Mouse (Mus musculus) kidney, embryonic 14.5 days (tissue): ENCODE results near the gene Tmem254a. TPM values are rescaled to one million over a fixed set of nuclear protein-coding genes. Genes with fewer than 3 reads are reported as not detected.
A peak's percentile ranks its signal among the peaks of the same experiment; 100 is the strongest.
"Not testable (repeated sequence)": the region's sequence is repeated elsewhere in the genome, so short reads cannot be mapped to it uniquely, and the experiment has no call there.

Experiments used
- ATAC-seq: fragments of 200-750 bp; cut with Nextera tagmentation; 2 replicates; pipeline ENCODE4 v1.8.0; 2017; ENCODE audit warnings: moderate number of reproducible peaks, mild to moderate bottlenecking, moderate TSS enrichment, moderate library complexity; ENCODE audit not compliant: low FRiP score, low TSS enrichment
- H3K27ac ChIP-seq: fragments of 300-500 bp; sonication (generic); 2 replicates; pipeline ENCODE4 v1.5.1; 2014; ENCODE audit warnings: low read depth, mild to moderate bottlenecking, low read length, moderate library complexity, mixed read lengths
- H3K27me3 ChIP-seq: fragments of 300-500 bp; sonication (generic); 2 replicates; pipeline ENCODE4 v1.6.1; 2014; ENCODE audit warnings: mild to moderate bottlenecking, low read length; ENCODE audit not compliant: control insufficient read depth, insufficient read depth
- H3K36me3 ChIP-seq: fragments of 300-500 bp; sonication (generic); 2 replicates; pipeline ENCODE4 v1.6.1; 2014; ENCODE audit warnings: low read length, mixed read lengths; ENCODE audit not compliant: control insufficient read depth, insufficient read depth
- H3K4me1 ChIP-seq: fragments of 300-500 bp; sonication (generic); 2 replicates; pipeline ENCODE4 v1.6.1; 2014; ENCODE audit warnings: low read length, mixed read lengths; ENCODE audit not compliant: control insufficient read depth, insufficient read depth
- H3K4me2 ChIP-seq: fragments of 300-500 bp; sonication (generic); replicated peaks from 2 replicates; pipeline ENCODE4 v1.6.1; 2014; ENCODE audit warnings: low read depth, mild to moderate bottlenecking, low read length
- H3K4me3 ChIP-seq: fragments of 300-500 bp; sonication (generic); 2 replicates; pipeline ENCODE4 v1.5.1; 2014; ENCODE audit warnings: mild to moderate bottlenecking, low read length
- H3K9ac ChIP-seq: fragments of 300-500 bp; sonication (generic); 2 replicates; pipeline ENCODE4 v1.6.1; 2014; ENCODE audit warnings: low read depth, mild to moderate bottlenecking, low read length, moderate library complexity
- H3K9me3 ChIP-seq: fragments of 300-500 bp; sonication (generic); 2 replicates; pipeline ENCODE4 v1.6.1; 2016; ENCODE audit warnings: low read length; ENCODE audit not compliant: control insufficient read depth
- WGBS: fragments of 180-500 bp; shearing (Covaris S2); extraction: QIAGEN DNeasy Blood & Tissue Kit; methylation state at CpG from one replicate; pipeline ENCODE4 v1.1.7; 2014; 5-methylcytosine and 5-hydroxymethylcytosine counted together
- polyA plus RNA-seq: library from polyadenylated mRNA; unstranded; fragments of >200 nt; fragmentation: Nextera tagmentation; extraction: Ambion mirVana; gene quantifications from 2 replicates; pipeline ENCODE4 v1.2.1, GENCODE M21; 2014

Gene Tmem254a
- polyA plus RNA-seq: 3.9 and 4.4 TPM in 2 replicates

DNA sequence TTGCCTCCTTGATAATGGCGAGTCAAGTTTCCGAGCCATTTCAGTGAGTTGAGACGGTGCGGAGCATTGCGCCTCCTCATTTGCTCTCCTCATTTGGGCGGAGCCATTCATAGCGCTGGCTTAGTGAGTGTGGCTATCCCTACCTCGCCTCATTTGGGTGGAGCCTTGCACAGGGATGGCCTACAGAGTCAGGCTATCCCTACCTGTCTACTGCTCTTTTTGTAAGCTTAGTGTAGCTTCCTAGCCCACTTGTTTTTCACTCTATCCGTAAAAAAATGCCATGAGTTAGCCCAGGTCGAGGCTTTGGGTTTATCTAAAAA, at the start of gene Tmem254a:
Gene Tmem254a, minus strand, starts transcription at position 111 of the 320 bp plus-strand sequence.
- H3K27ac ChIP-seq, H3K4me1 ChIP-seq, H3K9me3 ChIP-seq, H3K9ac ChIP-seq, H3K4me3 ChIP-seq, H3K4me2 ChIP-seq, H3K36me3 ChIP-seq, H3K27me3 ChIP-seq: not testable (repeated sequence)
- no CpG with 5 or more reads among the region's 10 CpGs for WGBS
- ATAC-seq: peak; percentile 94

DNA sequence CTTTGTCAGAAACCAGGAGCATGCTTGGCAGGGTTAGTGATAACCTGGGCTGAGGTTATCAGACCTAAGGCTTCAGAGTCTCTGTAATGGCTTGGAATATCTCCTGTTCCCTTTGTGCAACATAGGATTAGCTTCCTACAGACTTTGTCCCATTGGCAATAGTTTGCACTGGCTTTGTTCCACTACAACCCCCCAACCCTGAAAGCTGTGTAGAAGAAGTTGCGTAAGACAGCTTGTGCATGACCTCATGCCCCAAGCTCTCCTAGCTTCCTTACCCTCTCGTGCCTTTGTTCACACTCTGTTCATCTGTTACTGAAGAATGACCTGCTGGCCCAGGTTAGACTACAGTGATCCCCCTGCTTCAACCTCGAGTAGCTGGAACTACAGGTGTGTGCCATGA, 30.4 kb upstream of the Tmem254a start:
- ATAC-seq, H3K4me3 ChIP-seq, H3K4me2 ChIP-seq, H3K36me3 ChIP-seq, H3K27ac ChIP-seq, H3K9ac ChIP-seq, H3K27me3 ChIP-seq, H3K9me3 ChIP-seq, H3K4me1 ChIP-seq: not testable (repeated sequence)
- WGBS: no CpG with 5 or more reads among the region's 3 CpGs

GRCm38 (mm10) chr14:25938004-25938403, 10.5 kb upstream of the Tmem254a start, which contains the start of gene Cphx1:
TSS of gene Cphx1 (plus strand) at chr14:25938304.
- H3K4me3 ChIP-seq, H3K9ac ChIP-seq, H3K4me2 ChIP-seq, H3K27ac ChIP-seq, H3K4me1 ChIP-seq, ATAC-seq, H3K36me3 ChIP-seq, H3K27me3 ChIP-seq, H3K9me3 ChIP-seq: not testable (repeated sequence)
- no CpG with 5 or more reads among the region's 8 CpGs for WGBS

GRCm38 (mm10) chr14:25936867-25937630, 9.6 kb upstream of the Tmem254a start:
- H3K4me3 ChIP-seq, H3K4me2 ChIP-seq, H3K9ac ChIP-seq, ATAC-seq, H3K27me3 ChIP-seq, H3K36me3 ChIP-seq, H3K27ac ChIP-seq, H3K9me3 ChIP-seq, H3K4me1 ChIP-seq: not testable (repeated sequence)
- WGBS: no CpG with 5 or more reads among the region's 5 CpGs

DNA sequence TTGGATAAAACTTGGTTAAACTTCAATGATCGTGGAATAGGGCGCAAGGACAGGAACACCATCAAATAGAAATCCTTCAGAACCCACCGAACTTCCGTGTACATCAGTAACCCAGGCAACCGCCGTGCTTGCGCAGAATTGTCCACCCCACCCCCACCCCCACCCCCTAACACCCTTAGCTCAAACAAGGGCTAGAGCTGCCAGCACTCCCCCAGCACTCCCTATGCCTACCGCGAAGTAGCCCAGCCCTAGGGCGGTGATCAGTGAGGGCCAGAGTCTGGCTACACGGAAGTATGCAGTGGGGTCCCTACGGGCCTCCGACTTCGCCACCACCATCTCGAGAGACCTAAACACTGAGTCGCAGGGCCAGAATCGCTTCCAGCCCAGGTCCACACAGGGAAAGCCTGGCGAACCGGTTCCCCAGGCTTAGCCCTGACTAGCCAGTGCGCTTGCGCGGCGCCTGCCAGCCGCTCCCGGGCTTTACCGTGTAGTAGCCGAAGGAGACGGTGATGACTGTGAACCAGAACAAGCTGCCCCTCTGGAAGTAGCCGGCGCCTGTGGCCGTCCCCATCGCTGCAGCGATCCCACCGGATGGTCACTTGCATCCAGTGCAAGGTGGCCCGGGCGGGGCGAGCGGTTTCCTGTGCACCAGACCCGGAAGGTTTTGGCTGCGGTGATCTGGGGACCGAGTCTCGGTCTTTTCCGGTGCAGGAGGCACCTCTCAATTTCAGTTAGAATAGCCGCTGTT, 484 bp downstream of the Tmem254a start:
- peak; percentile 91 for ATAC-seq
- H3K9me3 ChIP-seq, H3K4me3 ChIP-seq, H3K4me1 ChIP-seq, H3K27me3 ChIP-seq, H3K27ac ChIP-seq, H3K4me2 ChIP-seq, H3K9ac ChIP-seq, H3K36me3 ChIP-seq: not testable (repeated sequence)
- no CpG with 5 or more reads among the region's 44 CpGs for WGBS

DNA sequence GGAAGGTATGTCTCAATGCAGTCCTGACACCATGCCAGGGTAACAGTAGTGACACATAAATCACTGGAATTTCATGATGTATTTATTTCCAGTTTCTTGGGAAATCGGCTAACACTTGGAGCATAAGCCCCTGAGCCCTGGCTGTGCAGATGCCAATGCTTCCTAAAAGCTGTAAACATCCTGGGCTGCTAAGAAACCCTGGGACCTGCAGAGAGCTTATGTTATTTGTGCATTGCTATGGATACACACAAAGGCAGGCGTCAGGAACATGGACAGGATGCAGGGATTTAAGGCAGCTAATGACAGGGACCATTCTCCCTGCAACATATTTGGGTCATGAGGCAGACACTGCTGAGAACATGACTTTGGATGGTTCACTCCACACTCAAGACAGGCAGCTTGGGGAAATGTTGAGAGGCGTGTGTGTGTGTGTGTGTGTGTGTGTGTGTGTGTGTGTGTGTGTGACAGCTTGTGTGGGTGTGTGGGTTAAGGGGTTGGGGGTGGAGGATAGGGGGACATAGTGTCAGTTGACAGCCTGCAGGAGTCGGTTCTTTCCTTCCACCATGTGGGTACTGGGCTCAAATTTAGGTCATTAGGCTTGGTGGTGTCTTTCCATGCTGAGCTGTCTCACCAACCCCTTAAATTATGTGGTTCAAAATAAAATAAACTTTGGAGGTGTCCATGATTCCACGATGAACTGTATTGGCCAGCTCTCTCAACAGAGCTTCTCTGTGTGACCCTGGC, 8.9 kb downstream of the Tmem254a start:
- H3K4me3 ChIP-seq, H3K4me1 ChIP-seq, H3K27me3 ChIP-seq, H3K27ac ChIP-seq, H3K36me3 ChIP-seq, H3K9me3 ChIP-seq, H3K9ac ChIP-seq, ATAC-seq, H3K4me2 ChIP-seq: not testable (repeated sequence)
- WGBS: no CpG with 5 or more reads among the region's 5 CpGs

DNA sequence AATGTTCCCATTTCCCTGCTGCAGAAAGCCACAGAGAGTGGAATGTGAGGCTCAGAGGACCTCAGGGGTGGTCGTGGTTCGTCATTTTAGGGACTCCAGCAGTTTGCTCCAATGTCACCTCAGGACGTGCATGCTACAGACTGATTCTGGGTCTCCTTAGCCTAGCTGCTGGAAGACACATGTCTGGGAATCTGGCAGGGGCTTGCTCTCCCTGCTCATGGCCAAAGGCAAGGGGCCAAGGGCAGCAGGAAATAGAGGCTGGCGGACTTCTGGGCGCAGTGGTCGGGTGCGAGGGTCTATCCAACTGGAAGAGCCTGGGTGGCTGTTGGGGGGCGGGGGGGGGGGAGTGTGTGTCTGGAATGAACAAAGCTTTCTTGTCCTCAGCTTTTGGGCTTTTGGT, 18.5 kb downstream of the Tmem254a start:
- not testable (repeated sequence) for H3K4me2 ChIP-seq, H3K4me1 ChIP-seq, H3K4me3 ChIP-seq, H3K9ac ChIP-seq, ATAC-seq, H3K27me3 ChIP-seq, H3K36me3 ChIP-seq, H3K27ac ChIP-seq, H3K9me3 ChIP-seq
- no CpG with 5 or more reads among the region's 8 CpGs for WGBS

GRCm38 (mm10) chr14:25907272-25907671, 20.2 kb downstream of the Tmem254a start:
- H3K9me3 ChIP-seq, H3K4me1 ChIP-seq, H3K27me3 ChIP-seq, H3K36me3 ChIP-seq, H3K4me2 ChIP-seq, H3K27ac ChIP-seq, ATAC-seq, H3K4me3 ChIP-seq, H3K9ac ChIP-seq: not testable (repeated sequence)
- no CpG with 5 or more reads among the region's 9 CpGs for WGBS

GRCm38 (mm10) chr14:25905243-25905642, 22.2 kb downstream of the Tmem254a start:
- H3K27ac ChIP-seq, H3K9me3 ChIP-seq, H3K36me3 ChIP-seq, H3K4me3 ChIP-seq, ATAC-seq, H3K9ac ChIP-seq, H3K4me2 ChIP-seq, H3K27me3 ChIP-seq, H3K4me1 ChIP-seq: not testable (repeated sequence)
- WGBS: no CpG with 5 or more reads among the region's 5 CpGs
